Mouse (Mus musculus): Measurements from ENCODE around the gene Cerkl.

- TF ChIP-seq CTCF (IDR thresholded peaks at IDR 0.05; ENCODE audit: insufficient read depth, low read length) (no peak), POLR2A (IDR thresholded peaks at IDR 0.05; ENCODE audit: borderline replicate concordance, extremely low read depth, low read depth, low read length) (no peak)
Measured at GRCm38 (mm10) chr2:79454786-79455446, 1.7 kb downstream of the Cerkl start.

Data from lung, adult 2 months (tissue).